Mouse (Mus musculus) CD4-positive helper T cell, adult 2 months (primary cell): ENCODE data around the gene Tmem229b.
"Not testable (repeated sequence)": the region's sequence is repeated elsewhere in the genome, so short reads cannot be mapped to it uniquely, and the experiment has no call there.

Experiments used
- DNase-seq: peaks from one replicate; pipeline ENCODE4 v3.0.0-alpha.2; 2012; ENCODE audit warnings: low read depth, missing footprints, low spot score

Tmem229b gene

GRCm38 (mm10) chr12:79007126-79007753, at the start of gene Tmem229b:
TSS of gene Tmem229b (minus strand) at chr12:79007627.
- DNase-seq: peak; percentile 64

- DNase-seq: no peak
Measured at GRCm38 (mm10) chr12:79055276-79055675, 47.8 kb upstream of the Tmem229b start.

- DNase-seq: no peak
Measured at GRCm38 (mm10) chr12:79052073-79052472, 44.6 kb upstream of the Tmem229b start.

GRCm38 (mm10) chr12:79050545-79051212, 43.3 kb upstream of the Tmem229b start:
- DNase-seq: no peak

DNA sequence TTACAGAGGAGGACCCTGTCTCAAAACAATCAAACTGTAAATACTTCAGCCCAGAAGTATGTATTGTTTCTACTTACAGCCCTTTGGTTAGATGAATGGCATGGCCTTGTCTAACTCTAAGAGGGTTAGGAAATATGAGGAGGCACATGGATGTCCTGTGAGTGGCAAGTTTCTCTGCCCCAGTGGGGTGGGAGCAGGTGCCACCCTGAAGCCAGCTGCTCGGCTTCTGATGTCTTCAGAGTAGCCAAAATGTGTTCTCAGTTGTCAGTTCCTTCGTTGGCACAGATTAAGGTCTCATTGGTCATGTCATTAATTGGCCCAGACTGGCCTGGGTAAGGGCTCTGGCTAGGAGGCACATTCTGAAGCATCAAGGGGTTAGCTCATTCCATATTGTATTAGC, 42.4 kb upstream of the Tmem229b start:
- DNase-seq: no peak

DNA sequence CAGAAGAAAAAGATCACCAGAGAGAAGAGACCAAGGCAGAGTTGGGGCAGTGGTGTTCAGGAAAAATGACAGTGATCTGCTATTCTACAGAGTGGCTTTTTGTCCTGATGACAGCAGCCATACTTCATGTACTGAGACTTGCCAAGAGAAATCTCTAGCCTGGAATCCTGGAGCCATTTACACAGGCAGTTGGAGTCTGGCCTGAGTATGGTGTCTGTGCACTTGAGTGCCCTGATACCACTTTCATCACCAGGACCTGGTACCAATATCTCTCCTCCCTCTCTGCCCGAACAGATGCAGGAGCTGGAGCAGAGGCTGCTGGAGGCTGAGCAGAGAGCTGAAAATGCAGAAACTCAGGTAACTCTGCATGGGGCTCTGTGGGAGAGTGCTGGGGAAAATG, 41.5 kb upstream of the Tmem229b start:
- no peak for DNase-seq

GRCm38 (mm10) chr12:79047203-79047602, 39.8 kb upstream of the Tmem229b start:
- no peak for DNase-seq

- DNase-seq: no peak
Measured at GRCm38 (mm10) chr12:79046171-79046570, 38.7 kb upstream of the Tmem229b start.

DNA sequence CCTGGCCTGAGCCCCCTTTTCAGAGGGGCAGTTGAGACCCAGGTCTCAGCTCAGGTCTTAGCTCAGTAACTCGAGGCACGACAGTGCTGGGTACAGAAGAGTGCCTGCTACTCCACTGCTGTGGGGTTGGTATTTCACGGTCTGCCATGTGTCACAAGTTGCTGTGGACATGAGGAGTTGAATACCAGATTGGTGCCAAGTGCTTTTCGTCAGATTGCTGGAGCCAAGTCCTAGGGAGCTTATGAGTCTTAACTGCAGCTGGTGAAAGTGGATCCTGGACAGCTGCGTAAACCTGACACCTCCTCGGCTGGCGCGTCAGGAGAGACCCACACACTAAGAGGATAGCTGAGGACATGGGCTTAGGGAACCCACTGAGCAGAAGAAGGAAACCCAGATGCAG, 37.2 kb upstream of the Tmem229b start:
- no peak for DNase-seq

DNA sequence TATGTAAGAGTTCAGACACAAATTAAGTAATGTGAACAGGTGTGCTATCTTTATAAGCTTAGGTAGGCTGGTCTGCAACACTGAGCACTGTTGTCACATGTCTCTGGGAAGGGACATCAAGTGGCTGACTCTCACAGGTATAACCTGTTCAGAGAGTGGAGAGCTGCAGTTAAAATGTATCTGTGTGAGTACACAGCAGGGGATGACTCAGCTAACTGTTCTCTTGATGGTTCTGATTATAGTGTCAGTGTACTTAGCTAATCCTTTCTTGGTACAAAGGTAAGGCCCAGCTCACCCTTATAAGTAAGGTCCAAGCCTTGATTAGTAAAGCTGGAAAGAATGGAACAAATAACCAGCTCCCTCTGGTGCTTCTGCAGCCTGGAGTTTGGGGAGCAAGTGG, 34.0 kb upstream of the Tmem229b start:
- no peak for DNase-seq

DNA sequence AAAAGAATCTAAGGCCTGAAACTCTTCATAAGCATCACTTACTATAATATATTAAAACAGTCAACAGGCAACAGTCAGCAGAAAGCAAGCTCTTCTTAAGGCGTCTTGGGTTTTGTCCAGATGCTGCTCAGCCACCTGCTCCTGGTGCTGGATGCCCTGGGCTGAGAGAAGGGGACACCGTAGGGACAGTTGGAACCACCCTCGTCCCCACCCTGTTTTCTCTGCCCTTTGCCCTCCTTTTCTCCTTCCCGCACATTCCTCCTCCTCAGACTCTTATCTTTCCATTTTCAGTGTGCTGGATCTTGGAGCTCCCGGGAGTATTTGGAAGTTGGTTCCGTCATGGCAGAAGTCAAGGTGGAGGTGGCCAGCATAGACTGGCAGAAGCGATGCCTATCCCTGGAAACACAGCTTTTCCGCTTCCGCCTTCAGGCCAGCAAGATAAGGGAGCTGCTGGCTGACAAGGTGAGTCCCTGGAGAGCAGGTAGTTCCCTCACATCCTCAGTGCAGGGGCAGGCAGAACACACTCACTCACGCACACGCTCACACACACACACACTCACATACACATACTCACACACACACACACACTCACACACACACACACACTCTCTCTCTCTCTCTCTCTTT, 32.9 kb upstream of the Tmem229b start:
- no peak for DNase-seq

- no peak for DNase-seq
Measured at GRCm38 (mm10) chr12:79039708-79040107, 32.3 kb upstream of the Tmem229b start.

DNA sequence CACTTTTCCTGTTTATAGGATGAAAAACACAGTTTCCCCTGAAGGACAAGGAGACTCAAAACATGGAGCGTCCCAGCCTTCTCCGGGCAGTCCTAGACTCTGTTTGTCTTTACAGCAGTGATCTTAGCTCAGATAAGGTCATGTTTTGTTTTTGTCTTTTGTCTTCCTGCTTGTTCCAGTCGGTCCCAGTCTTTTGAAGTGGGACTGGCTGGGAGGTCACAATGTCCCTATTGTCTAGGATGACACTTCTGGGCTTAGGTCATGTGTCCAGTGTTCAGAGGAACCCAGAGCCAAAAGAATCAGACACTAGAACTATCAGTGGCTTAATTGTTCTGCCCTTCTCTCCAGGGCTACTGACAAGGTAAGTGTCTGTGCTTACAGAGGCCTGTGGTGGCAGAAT, 27.9 kb upstream of the Tmem229b start:
- no peak for DNase-seq

- DNase-seq: no peak
Measured at GRCm38 (mm10) chr12:79034331-79034730, 26.9 kb upstream of the Tmem229b start.

- peak; percentile 46 for DNase-seq
Measured at GRCm38 (mm10) chr12:79028911-79029861, 21.8 kb upstream of the Tmem229b start, which contains the start of gene Plekhh1. TSS of gene Plekhh1 (plus strand) at chr12:79029163.

- not testable (repeated sequence) for DNase-seq
Measured at GRCm38 (mm10) chr12:79027526-79027925, 20.1 kb upstream of the Tmem229b start.

GRCm38 (mm10) chr12:79022882-79023281, 15.5 kb upstream of the Tmem229b start:
- no peak for DNase-seq

- no peak for DNase-seq
Measured at GRCm38 (mm10) chr12:79021902-79022301, 14.5 kb upstream of the Tmem229b start.

GRCm38 (mm10) chr12:79017994-79018399, 10.6 kb upstream of the Tmem229b start:
- DNase-seq: no peak

DNA sequence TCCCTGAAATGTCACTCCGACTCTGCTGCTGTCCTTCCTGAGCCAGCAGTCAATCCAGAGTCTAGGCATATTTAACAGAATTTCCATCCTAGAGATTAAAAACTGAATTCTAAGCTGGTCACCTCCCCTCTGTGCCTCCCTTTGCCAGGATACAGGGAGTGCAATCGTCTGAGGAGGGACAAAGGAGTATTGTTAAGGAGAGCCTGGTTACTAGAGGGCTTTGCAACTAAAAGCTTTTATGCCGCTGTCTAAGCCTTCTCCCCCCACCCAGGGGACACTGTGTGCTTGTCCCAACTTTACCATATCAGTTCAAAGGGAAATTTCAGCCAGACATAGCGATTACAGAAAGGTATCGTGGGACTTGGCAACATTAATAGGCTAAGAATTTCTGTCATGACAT, 8.7 kb upstream of the Tmem229b start:
- DNase-seq: no peak

- no peak for DNase-seq
Measured at GRCm38 (mm10) chr12:79010569-79010968, 3.1 kb upstream of the Tmem229b start.
